Mouse (Mus musculus): ENCODE data around the gene Elmod3.

DNA sequence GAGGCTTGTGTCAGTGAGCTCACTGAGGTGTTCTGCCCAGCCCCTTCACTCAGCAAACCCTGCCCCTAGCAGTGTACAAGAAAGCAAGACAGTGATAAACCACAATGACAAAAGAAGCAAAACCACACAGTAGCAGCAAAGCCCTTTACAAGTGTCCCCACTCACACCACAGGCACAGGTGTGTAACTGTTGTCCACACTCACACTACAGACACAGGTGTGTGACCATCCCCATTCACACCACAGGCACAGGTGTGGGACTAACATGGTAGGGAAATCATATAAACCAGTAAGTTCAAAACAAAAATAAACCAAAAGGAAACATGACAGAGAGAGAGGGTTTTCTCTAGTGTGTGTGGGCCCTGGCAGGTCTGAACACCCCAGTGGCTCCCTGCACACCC is 9.9 kb downstream of the Elmod3 start:
- TF ChIP-seq POLR2A (IDR thresholded peaks at IDR 0.05; ENCODE audit: control insufficient read depth, extremely low read depth, insufficient read depth, low read length, poor library complexity) (no peak), CTCF (IDR thresholded peaks at IDR 0.05; ENCODE audit: borderline replicate concordance, control insufficient read depth, extremely low read depth, insufficient read depth, low read length, poor library complexity) (no peak)
